Mouse (Mus musculus): ENCODE measurements around the gene Abr. TPM values are rescaled to one million over a fixed set of nuclear protein-coding genes. Genes with fewer than 3 reads are reported as not detected.

The Abr gene
- total and polyA plus RNA-seq, 2 experiments from 2014 or later: 87.5 to 211 TPM

DNA sequence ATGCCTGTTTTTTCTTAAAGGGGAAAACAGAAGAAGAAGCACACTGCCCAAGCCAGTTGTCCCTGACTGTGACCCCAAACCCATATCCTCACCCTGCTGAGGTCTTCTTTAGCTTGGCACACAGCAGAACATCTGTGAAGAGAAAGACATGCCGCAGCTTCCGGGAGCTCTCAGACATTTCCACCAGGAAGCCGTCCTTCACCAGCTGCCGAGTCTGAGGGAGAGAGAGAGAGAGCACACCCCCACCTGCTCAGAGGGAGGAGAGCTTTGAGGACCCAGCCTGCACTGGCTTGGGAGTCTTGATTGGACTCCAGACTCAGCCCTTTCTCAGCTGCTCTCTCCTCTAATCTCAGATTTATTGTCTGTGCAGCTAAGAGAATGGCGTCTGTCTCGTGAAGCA is 160.9 kb downstream of the Abr start:
- no peak for DNase-seq (ENCODE audit: low spot score)
- Histone ChIP-seq H3K4me2 (ENCODE audit: low read depth, low read length) (no peak overlapping the region), H3K9ac (replicated peaks; ENCODE audit: low read length) (no peak overlapping the region), H3K9me3 (ENCODE audit: low read length) (no peaks in the 10 kb centered on the region), H3K27me3 (ENCODE audit: insufficient read depth, low read length) (no peaks in the 10 kb centered on the region), H3K27ac (peak overlapping the region; percentile 17; the same call in 1 of the 2 replicates), H3K36me3 (ENCODE audit: insufficient read depth, low read length) (peaks cover 23% of the 10 kb centered on the region), H3K4me1 (ENCODE audit: insufficient read depth, low read length) (peaks cover 17% of the 10 kb centered on the region), H3K4me3 (ENCODE audit: low read length) (no peak overlapping the region)
- ATAC-seq: no peak
- TF ChIP-seq CTCF (IDR thresholded peaks at IDR 0.05; ENCODE audit: low read depth): no peak
- WGBS: 50% methylated on average over 6 of the region's 6 CpGs

- Histone ChIP-seq H3K27me3 (ENCODE audit: insufficient read depth, low read length) (no peaks in the 10 kb centered on the region), H3K4me2 (ENCODE audit: low read depth, low read length) (no peak overlapping the region), H3K27ac (no peak overlapping the region), H3K4me1 (ENCODE audit: insufficient read depth, low read length) (peaks cover 11% of the 10 kb centered on the region), H3K4me3 (ENCODE audit: low read length) (no peak overlapping the region), H3K9me3 (ENCODE audit: low read length) (no peaks in the 10 kb centered on the region), H3K9ac (replicated peaks; ENCODE audit: low read length) (no peak overlapping the region), H3K36me3 (ENCODE audit: insufficient read depth, low read length) (peaks cover 39% of the 10 kb centered on the region)
- DNase-seq (ENCODE audit: low spot score) (no peak), ATAC-seq (no peak)
- TF ChIP-seq CTCF (IDR thresholded peaks at IDR 0.05; ENCODE audit: low read depth): peak; percentile 33
- WGBS: 68% methylated on average over 3 of the region's 3 CpGs
Measured at GRCm38 (mm10) chr11:76459489-76459888, 162.6 kb downstream of the Abr start.

GRCm38 (mm10) chr11:76458730-76459129 is 163.4 kb downstream of the Abr start:
- ATAC-seq (no peak), DNase-seq (ENCODE audit: low spot score) (no peak)
- H3K9me3 ChIP-seq (ENCODE audit: low read length): no peaks in the 10 kb centered on the region
- H3K36me3 ChIP-seq (ENCODE audit: insufficient read depth, low read length): peaks cover 45% of the 10 kb centered on the region
- H3K27ac ChIP-seq: no peak overlapping the region
- no peak overlapping the region for H3K9ac ChIP-seq (replicated peaks; ENCODE audit: low read length)
- TF ChIP-seq CTCF (IDR thresholded peaks at IDR 0.05; ENCODE audit: low read depth): no peak
- peaks cover 4% of the 10 kb centered on the region; the same call in 1 of the 2 replicates for H3K4me1 ChIP-seq (ENCODE audit: insufficient read depth, low read length)
- H3K4me2 ChIP-seq (ENCODE audit: low read depth, low read length): no peak overlapping the region
- WGBS: 77% methylated on average over 9 of the region's 9 CpGs
- no peak overlapping the region for H3K4me3 ChIP-seq (ENCODE audit: low read length)
- H3K27me3 ChIP-seq (ENCODE audit: insufficient read depth, low read length): no peaks in the 10 kb centered on the region

- no peak for DNase-seq (ENCODE audit: low spot score)
- H3K4me3 ChIP-seq (ENCODE audit: low read length): no peak overlapping the region
- 54% methylated on average over 10 of the region's 10 CpGs for WGBS
- H3K27ac ChIP-seq: peak overlapping the region; percentile 36; the same call in 1 of the 2 replicates
- H3K9me3 ChIP-seq (ENCODE audit: low read length): no peaks in the 10 kb centered on the region
- TF ChIP-seq CTCF (IDR thresholded peaks at IDR 0.05; ENCODE audit: low read depth): no peak
- 0 out of 2 replicates have a peak, but pooled peaks have one; percentile 12 for ATAC-seq
- peaks cover 42% of the 10 kb centered on the region for H3K36me3 ChIP-seq (ENCODE audit: insufficient read depth, low read length)
- H3K9ac ChIP-seq (replicated peaks; ENCODE audit: low read length): no peak overlapping the region; the same call in 1 of the 2 replicates
- H3K27me3 ChIP-seq (ENCODE audit: insufficient read depth, low read length): no peaks in the 10 kb centered on the region
- H3K4me1 ChIP-seq (ENCODE audit: insufficient read depth, low read length): peaks cover 4% of the 10 kb centered on the region; the same call in 1 of the 2 replicates
- H3K4me2 ChIP-seq (ENCODE audit: low read depth, low read length): no peak overlapping the region
Measured at GRCm38 (mm10) chr11:76456897-76457296, 165.2 kb downstream of the Abr start.

DNA sequence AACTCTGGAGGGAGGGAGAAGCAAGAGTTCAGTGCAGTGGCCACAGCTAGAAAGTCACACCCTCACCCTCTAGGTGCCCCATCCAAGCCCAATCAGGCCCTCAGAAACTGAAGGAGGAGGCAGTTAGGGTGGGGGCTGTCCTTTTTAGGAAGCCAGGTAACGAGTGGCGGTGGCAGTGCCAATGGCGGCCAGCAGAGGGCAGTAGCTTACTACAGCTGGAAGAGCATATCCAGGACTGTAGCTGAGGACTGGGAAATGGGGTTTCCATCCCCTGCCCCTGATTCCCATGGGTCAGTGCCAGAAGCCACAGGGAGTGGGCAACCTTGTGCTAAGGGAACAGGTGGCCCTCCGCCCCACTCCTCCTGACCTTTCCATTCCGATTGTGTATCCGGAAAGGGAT is 165.9 kb downstream of the Abr start:
- Histone ChIP-seq H3K36me3 (ENCODE audit: insufficient read depth, low read length) (peaks cover 40% of the 10 kb centered on the region), H3K27me3 (ENCODE audit: insufficient read depth, low read length) (no peaks in the 10 kb centered on the region), H3K4me3 (ENCODE audit: low read length) (no peak overlapping the region), H3K27ac (peak overlapping the region; percentile 36; the same call in 1 of the 2 replicates), H3K9ac (replicated peaks; ENCODE audit: low read length) (no peak overlapping the region), H3K4me2 (ENCODE audit: low read depth, low read length) (no peak overlapping the region), H3K4me1 (ENCODE audit: insufficient read depth, low read length) (peaks cover 4% of the 10 kb centered on the region; the same call in 1 of the 2 replicates), H3K9me3 (ENCODE audit: low read length) (no peaks in the 10 kb centered on the region)
- ATAC-seq (peak; percentile 72), DNase-seq (ENCODE audit: low spot score) (peak; percentile 92)
- 5% methylated on average over 6 of the region's 6 CpGs for WGBS
- TF ChIP-seq CTCF (IDR thresholded peaks at IDR 0.05; ENCODE audit: low read depth): peak; percentile 99

- TF ChIP-seq CTCF (IDR thresholded peaks at IDR 0.05; ENCODE audit: low read depth): peak; percentile 95
- H3K4me2 ChIP-seq (ENCODE audit: low read depth, low read length): no peak overlapping the region
- no peak overlapping the region for H3K9ac ChIP-seq (replicated peaks; ENCODE audit: low read length)
- H3K27ac ChIP-seq: no peak overlapping the region
- ATAC-seq (peak; percentile 63), DNase-seq (ENCODE audit: low spot score) (peak; percentile 88)
- H3K9me3 ChIP-seq (ENCODE audit: low read length): no peaks in the 10 kb centered on the region
- 52% methylated on average over 5 of the region's 5 CpGs for WGBS
- H3K27me3 ChIP-seq (ENCODE audit: insufficient read depth, low read length): no peaks in the 10 kb centered on the region
- H3K4me1 ChIP-seq (ENCODE audit: insufficient read depth, low read length): peaks cover 15% of the 10 kb centered on the region
- H3K4me3 ChIP-seq (ENCODE audit: low read length): no peak overlapping the region
- H3K36me3 ChIP-seq (ENCODE audit: insufficient read depth, low read length): peaks cover 36% of the 10 kb centered on the region
Measured at GRCm38 (mm10) chr11:76454492-76454891, 167.6 kb downstream of the Abr start.

DNA sequence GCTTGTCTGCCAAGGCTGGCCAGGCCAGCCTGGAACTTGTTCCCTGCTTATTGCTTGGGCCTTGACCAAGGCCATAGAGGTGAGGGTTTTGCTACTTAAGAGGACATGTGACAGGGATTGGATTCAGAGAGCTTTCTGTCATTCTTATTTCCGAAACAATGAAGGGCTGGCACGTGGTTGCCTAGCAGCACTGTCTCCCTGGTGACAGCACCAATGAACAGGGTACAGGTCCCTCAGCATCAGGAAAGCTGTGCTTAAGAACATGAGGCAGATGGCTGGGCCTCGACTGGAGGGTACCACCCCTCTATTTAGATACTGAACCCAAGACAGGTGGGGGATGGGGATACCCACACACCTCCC is 171.9 kb downstream of the Abr start:
- H3K9ac ChIP-seq (replicated peaks; ENCODE audit: low read length): peak overlapping the region; percentile 39
- peaks cover 23% of the 10 kb centered on the region for H3K36me3 ChIP-seq (ENCODE audit: insufficient read depth, low read length)
- no peaks in the 10 kb centered on the region for H3K27me3 ChIP-seq (ENCODE audit: insufficient read depth, low read length)
- ATAC-seq (peak; percentile 61), DNase-seq (ENCODE audit: low spot score) (peak; percentile 67)
- no peak overlapping the region for H3K4me2 ChIP-seq (ENCODE audit: low read depth, low read length)
- H3K4me3 ChIP-seq (ENCODE audit: low read length): no peak overlapping the region
- H3K27ac ChIP-seq: peak overlapping the region; percentile 77
- WGBS: 11% methylated on average over 3 of the region's 3 CpGs
- no peak for TF ChIP-seq CTCF (IDR thresholded peaks at IDR 0.05; ENCODE audit: low read depth)
- peaks cover 18% of the 10 kb centered on the region for H3K4me1 ChIP-seq (ENCODE audit: insufficient read depth, low read length)
- H3K9me3 ChIP-seq (ENCODE audit: low read length): no peaks in the 10 kb centered on the region
